Mouse (Mus musculus) right cerebral cortex, postnatal 25 days (tissue): Measurements from ENCODE around the gene Ushbp1.
"Not testable (repeated sequence)": the region's sequence is repeated elsewhere in the genome, so short reads cannot be mapped to it uniquely, and the experiment has no call there.

Experiments
- DNase-seq: peaks from one replicate; pipeline ENCODE4 v3.0.0; 2022

The Ushbp1 gene

DNA sequence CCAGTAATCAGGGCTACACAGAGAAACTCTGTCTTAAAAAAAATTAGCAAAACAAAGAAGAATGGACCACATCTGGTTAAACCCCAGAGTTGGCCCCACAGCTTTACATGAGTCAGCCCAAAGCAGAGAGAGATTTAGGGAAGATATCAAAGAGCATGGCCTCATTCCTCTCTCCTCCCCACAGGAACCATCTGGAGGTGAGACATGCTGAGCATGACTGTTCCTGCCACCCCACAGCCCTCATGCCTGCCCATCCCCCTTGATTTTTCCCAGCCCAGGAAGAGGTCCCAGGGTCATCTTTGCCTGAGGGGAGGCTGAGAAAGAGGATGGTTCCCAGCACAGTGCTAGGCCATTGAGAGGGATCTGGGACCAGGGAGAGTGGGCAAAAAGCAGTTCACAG is 27.2 kb downstream of the Ushbp1 start:
- no peak for DNase-seq

DNA sequence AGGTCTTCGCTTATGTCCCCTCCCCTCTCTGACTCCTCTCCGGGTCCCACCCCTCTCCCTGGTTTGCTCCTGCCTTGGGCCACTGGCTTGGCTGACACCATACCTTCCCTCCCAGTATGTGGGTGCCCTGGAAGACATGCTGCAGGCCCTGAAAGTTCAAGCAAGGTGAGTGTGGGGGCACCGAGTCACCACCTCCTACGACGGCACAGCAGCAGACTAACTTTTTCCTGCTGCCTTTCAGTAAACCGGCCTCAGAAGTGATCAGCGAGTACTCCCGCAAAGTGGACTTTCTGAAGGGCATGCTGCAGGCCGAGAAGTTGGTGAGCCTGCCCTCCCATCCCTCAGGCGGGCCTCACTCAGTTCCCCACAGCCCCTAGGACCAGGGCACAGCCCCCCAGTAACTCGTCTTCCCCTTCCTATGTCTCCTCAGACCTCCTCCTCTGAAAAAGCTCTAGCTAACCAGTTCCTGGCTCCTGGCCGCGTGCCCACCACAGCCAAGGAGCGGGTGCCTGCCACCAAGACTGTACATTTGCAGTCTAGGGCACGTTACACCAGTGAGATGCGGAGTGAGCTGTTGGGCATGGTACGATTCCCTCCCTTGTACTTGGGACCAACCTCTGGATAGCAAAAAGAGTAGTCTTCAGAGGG is 27.9 kb downstream of the Ushbp1 start:
- no peak for DNase-seq

DNA sequence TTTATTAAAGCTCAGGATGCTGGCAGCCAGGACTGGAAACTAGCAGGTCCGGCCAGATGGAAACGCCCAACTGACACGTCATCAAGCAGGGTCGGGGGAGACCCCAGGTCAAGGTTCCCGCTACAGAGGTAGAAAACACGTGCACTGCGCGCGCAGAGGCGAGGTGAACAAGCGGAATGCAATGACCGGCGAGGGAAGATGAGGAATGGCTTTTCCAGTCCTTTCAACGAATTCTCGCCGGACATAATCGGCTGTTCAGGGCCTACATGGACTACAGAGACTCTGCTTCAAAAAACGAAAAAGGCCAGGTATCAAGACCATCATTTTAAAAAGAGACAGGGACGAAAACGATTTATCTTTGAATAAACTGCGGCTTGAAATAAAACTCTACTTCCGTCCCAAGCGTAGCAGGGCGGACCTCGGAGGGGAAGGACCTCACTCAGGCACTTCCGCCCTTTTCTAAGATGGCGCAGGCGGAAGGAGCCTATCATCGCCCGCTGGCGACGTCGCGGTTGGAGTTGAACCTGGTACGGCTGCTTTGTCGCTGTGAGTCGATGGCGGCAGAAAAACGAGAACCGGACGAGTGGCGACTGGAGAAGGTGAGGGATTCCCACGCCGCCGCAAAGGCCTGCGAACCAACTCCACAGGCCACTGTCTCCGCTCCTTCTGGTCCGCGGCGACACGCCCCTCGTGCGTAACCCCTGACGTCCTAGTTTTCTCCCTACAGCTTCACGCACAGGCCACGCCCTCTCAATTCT is 28.7 kb downstream of the Ushbp1 start, which contains the start of gene Use1:
TSS of gene Use1 (plus strand) at position 78 of the 758 bp plus-strand sequence.
- DNase-seq: peak; percentile 92

DNA sequence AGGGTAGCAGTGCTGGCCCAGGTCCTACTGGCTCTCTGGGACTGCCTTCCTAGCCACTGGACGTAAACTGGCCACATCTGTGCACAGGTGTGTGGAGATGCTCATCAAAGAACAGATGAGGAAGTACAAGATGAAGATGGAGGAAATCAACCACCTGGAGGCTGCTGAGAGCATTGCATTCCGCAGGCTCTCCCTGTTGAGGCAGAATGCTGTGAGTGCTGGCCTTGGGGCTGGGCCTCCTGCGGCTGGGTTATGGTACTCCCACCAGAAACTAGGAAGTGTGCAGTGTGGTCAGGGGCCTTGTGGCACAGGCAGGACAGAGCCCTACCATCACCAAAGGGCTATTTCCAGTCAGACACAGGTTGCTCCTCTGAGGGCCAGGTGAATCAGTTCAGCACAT is 37.6 kb downstream of the Ushbp1 start:
- no peak for DNase-seq

DNA sequence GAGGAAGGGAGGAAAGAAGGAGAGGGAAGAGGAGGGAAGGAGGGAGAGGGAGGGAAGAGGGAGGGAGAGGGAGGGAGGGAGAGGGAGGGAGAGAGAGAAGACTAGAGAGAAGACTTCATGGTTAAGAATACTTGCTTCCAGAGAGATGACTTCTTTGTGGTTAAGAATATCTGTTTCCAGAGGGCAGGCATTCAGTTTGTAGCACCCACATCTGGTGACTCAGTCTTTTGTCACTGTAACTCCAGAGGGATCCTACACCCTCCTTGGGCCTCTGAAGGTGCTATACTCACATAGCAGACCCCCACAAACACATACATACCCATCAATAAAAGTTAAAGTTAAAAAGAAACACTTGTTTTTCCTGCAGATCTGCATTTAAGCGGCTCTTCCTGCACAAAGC is 44.1 kb downstream of the Ushbp1 start:
- DNase-seq: no peak

DNA sequence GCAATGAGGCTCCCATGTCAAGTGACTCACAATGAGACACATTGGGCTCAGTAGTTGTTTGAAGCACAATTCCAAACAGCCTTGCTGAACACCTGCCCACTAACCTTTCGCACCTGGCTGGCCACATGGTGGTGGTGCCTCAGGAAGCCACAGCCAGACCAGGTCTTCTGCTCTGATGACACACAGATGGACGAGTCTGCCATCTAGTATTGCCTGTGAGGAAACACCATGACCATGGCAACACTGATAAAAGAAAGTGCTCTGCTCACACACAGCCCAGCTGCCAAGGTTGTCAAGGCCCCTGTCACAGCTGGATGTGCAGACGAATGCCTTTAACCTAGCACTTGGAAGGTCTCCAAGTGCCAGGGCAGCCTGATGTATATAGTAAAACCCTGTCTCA is 44.5 kb downstream of the Ushbp1 start:
- DNase-seq: no peak

DNA sequence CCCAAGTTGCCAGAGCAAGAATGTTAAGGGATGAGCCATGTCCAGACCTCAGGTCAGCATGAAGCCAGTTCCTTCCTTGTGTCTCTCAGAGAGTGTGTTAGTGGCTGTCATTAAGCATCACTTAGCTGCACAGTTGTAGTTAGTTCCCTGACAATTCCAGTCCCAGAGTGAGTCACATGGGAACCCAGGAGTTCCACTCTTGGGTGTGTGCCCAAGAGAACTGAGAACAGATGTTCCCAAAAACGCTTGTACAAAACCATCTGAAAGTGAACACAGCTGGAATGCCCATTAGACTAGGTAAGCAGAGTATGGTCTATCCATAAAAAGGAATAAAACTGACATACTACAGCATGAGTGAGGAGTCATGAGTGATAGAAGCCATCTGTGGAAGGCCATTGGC is 49.0 kb downstream of the Ushbp1 start:
- DNase-seq: no peak

DNA sequence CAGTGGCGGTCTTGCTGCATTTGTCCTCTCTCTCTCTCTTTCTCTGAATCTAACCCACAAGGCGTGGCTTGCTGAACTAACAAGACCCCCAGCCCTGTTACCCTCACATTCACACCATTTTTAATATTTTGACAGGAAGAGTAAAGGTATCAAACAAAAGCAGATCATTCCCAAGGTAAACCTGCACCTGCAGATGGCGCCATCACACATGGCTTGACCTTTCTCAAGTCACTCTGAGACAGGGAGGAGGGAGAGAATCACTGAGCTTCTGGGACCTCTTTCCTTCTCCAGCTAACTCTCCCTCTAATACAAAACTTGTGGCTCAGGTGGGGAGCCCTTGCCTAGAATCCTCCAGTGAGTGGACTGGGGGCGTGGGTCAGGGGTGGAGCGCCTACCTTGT is 55.0 kb downstream of the Ushbp1 start:
- DNase-seq: no peak

DNA sequence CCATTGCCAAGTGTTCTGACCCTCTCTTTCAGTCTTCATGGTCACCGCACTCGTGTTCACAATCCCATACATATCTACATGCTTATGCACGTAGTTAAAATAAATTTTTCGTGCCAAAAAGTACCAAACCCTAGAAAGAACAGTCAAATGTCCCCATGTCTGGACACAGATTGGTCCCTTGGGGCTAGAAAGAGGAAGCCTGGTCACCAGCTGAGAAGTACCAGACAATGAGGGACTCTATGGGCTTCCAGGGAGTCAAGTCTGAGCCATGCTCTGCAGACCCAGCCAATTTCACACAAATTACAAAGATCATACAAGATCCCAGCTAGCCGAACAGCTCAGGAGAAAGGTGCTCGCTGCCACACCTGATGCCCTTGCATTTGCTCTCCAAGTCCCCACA is 57.8 kb downstream of the Ushbp1 start:
- not testable (repeated sequence) for DNase-seq
